Mouse (Mus musculus) gastrocnemius, adult 8-10 months (tissue): ENCODE data around the gene Ndufa3. TPM values are rescaled to one million over a fixed set of nuclear protein-coding genes. Genes with fewer than 3 reads are reported as not detected.
A peak's percentile ranks its signal among the peaks of the same experiment; 100 is the strongest.

Experiments
- DNase-seq, 2 experiments: peaks; one replicate each; pipeline ENCODE4 v3.0.0; 2022; ENCODE audit warnings: low spot score in 2 of 2
- total RNA-seq, 4 experiments: library from RNA; stranded (reverse); gene quantifications; 2 replicates each; pipeline ENCODE4 v1.2.4; 2022

Ndufa3 gene
- total RNA-seq, 4 experiments from 2014 or later: 1,040 to 1,135 (median 1,076) TPM

GRCm38 (mm10) chr7:3609082-3609481 is 8.1 kb upstream of the Ndufa3 start:
- DNase-seq: peak; percentile 17 to 42

DNA sequence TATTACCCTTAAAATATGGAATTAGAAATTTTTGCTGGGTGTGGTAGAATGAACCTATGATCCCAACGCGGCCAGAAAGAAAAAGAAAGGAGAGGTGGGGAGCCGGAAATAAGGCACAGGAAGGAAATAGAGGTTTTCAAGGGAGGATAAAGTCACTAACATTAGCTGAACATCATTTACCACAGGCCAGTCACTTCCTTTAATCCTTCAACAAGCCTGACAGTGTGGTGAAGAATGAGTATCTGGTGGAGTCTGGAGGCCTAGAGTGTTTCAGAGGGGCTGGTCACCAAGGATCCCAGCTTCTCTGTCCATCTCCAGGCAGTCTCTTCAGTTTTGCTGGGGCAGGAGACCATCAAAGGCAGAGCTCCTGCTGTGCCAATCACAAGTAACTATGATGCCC is 6.7 kb upstream of the Ndufa3 start:
- DNase-seq: no peak

GRCm38 (mm10) chr7:3611006-3611405 is 6.2 kb upstream of the Ndufa3 start:
- no peak for DNase-seq

DNA sequence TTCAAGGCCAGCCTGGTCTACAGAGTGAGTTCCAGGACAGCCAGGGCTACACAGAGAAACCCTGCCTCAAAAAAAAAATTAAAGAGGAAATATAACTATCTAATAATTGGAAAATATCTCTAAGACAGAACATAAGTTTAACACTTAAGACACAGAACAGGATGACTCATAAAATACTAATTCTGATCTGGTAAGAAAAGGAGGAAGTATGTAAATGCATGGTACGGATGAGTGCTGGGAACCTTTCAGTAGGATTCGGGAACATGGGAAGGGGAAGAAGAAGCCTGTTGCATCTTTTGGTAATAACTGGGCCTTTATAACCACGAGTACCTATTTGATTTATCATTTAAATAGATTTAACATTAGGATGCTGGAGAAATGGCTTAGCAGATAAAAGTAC is 3.2 kb upstream of the Ndufa3 start:
- no peak for DNase-seq

DNA sequence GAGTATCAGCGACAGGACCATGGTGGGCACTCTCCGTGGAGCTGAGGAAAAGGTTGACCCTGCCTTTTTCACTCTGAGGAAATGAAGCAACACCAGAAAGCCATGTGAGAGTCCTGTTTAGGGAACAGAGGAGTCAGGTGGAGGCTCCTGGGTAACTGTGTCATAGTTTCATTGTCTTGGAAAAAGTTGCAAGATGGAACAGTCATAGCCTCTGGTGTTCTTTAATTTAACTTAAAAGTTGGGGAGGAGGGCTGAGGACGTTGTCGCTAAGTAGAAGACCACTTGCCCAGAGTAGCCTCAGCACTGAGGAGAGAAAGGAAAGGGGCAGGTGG is 1.1 kb upstream of the Ndufa3 start, which contains the start of gene Oscar:
TSS of gene Oscar (minus strand) at position 101 of the 332 bp plus-strand sequence.
- DNase-seq: no peak

- no peak for DNase-seq
Measured at GRCm38 (mm10) chr7:3616389-3617241, 558 bp upstream of the Ndufa3 start.

GRCm38 (mm10) chr7:3629030-3629429 is 11.9 kb downstream of the Ndufa3 start:
- DNase-seq: no peak

DNA sequence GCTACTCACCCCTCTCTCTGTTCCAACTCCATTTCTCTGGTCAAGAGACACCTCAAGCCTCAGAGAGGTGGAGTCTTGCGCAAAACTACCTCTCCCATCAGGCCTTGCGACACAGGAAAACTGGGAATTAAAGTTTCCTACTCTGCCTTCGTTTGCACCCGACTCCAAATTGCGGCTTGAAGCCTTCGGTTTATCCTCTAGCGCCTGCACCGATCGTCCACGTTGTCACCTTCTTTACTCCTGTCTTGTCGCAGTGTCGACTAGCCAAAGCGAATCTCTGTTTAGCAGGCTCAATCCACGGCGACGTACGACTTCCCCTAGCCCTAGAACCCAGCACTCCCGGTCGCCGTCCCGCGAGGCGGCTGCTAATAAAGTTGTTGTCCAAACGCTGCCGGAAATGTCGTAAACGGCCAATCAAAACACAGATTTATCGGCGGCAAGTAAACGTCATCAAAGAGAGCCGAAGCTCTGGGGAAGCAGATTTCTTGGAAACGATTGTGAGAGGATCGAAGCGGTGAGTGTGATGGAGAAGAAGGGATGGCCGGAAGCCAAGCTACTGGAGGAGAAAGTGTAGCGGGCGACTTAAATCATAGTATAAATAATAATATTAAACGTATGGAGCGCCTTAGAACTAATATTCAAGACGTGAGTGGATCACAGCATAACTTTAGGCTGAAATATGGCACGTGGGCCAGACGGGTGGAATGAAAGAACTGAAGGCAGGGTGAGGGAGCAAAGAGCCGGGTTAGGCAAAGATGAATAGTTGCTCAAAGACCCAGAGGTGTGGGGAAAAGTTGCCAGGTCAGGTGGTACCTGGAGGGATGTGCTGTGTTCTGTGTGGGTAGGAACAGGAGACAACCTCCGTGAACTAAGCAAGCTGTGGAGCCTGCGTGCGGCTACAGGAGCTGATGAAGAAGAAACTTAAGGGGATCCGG is 12.6 kb downstream of the Ndufa3 start, which contains the start of the genes Tfpt and Prpf31:
TSS of gene Tfpt (minus strand) at position 387 of the 935 bp plus-strand sequence.
TSS of gene Prpf31 (plus strand) at position 443 of the 935 bp plus-strand sequence.
- peak; percentile 80 to 85 for DNase-seq

DNA sequence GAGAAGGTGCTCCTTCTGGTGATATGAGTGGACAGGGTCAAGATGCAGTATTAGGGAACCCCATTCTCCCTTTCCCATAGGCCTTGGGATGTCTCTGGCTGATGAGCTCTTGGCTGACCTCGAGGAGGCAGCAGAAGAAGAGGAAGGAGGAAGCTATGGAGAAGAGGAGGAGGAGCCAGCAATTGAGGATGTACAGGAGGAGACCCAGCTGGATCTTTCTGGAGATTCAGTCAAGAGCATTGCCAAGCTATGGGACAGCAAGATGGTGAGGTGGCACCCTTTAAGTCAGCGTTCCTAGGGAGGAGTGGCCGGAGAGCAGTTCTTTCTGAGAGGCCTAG is 13.3 kb downstream of the Ndufa3 start:
- no peak for DNase-seq

- no peak for DNase-seq
Measured at GRCm38 (mm10) chr7:3643412-3643811, 26.2 kb downstream of the Ndufa3 start.

DNA sequence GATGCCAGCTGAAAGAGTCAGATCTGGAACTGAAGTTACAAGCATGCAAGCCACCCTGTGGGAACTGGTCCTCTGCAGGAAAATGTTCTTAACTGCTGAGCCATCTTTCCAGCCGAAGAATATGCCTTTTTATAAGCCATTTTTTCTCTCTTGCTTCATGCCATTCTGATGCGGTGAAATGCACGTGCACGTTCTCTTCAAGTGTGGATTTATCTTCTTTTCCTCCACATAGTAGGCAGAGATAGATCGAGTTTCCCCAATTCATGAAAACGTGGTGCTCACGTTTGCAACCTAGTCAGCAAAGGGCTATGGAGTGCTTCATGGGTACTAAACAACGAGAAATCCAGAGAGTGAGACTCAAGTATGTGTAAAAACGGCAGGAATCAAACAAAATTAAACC is 26.7 kb downstream of the Ndufa3 start:
- DNase-seq: no peak

- DNase-seq: no peak
Measured at GRCm38 (mm10) chr7:3644348-3644671, 27.1 kb downstream of the Ndufa3 start.

- DNase-seq: peak; percentile 97 to 99
Measured at GRCm38 (mm10) chr7:3644672-3645487, 27.7 kb downstream of the Ndufa3 start, which contains the start of gene Cnot3. TSS of gene Cnot3 (plus strand) at chr7:3645268.

DNA sequence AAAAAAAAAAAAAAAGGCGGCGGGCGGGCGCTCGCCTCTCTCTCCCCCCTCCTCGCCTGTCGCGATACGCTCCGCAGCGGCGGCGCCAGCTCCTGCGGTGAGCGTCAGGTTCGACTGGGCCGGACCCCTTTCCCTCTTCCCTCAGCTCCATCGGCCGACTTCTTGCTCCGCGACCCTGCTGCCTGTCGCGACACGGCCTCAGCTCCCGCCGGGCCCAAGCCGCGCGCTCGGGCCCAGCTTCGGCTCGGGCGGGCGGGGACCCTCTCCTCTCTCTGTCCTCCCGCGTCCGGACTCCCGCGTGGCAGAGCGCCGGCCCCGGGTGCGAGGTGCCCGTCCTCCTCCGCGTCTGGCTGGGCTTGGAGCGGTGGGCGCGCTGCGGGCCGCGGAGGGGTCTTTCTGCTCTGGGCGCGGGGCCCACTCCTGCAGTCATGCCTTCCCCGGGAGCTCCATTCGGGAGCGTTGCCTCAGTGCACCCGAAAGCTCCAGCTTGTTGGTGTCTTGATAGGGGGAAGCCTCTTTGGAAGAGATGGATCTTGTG is 28.4 kb downstream of the Ndufa3 start:
- DNase-seq: no peak

DNA sequence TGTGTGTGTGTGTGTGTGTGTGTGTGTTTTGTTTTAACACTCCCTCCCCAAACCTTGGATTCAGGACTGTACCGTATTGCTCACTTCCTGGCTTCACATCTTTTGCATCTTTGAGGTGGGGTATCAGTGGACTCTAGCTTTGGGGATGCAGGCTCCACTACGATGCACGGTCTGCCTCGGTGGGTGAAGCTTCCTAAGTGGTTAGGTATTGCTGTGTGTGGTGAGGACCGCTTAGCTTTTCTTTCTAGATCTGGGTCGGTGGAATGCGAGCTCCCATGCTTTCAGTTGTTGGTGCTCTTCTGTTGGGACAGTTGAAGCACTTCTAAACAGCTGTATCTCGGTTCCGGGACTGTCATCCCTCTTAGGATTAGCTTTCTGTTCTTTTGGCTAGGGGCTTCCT is 29.0 kb downstream of the Ndufa3 start:
- no peak for DNase-seq

DNA sequence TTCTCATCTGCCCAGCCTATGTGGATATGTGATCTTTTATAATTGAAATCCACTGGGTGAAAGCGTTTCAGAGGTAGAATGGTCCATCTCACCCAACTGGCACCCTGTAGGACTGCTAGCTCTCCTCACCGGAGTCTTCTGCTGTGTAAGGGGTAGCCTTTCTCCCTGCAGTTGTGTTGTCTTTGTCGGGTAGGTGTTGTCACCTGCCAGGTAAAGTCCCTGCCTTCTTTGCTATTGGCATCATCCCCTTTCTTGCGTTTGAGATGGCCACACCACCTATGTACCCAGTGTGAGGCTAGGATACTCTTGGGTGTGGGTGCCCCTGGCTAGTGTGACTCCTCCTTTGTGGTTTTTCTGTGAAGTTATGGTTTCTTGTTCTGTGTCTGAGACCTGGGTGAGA is 29.5 kb downstream of the Ndufa3 start:
- DNase-seq: no peak

- DNase-seq: no peak
Measured at GRCm38 (mm10) chr7:3656966-3657365, 39.8 kb downstream of the Ndufa3 start.

DNA sequence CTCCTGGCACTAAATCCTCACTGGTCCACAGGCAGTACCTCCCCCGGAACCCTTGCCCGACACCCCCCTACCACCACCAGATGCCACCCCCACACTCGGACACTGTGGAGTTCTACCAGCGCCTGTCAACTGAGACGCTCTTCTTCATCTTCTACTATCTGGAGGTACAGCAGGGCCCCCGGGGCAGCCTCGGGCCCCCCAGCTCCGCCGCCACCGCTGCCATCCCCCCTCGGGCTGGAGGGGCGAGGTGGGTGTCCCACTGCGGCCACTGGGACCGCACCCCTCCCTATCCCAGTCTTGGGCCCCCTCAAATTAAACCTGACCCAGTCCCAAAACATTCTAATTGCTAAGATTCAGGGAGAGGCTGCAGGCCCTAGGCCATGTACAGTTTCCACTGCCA is 41.4 kb downstream of the Ndufa3 start:
- no peak for DNase-seq

GRCm38 (mm10) chr7:3664524-3665214 is 47.5 kb downstream of the Ndufa3 start:
- no peak for DNase-seq
